Mouse (Mus musculus): ENCODE data around the gene Kng2.
"Not testable (repeated sequence)": the region's sequence is repeated elsewhere in the genome, so short reads cannot be mapped to it uniquely, and the experiment has no call there.

GRCm38 (mm10) chr16:23014645-23015044 lies 14.6 kb downstream of the Kng2 start:
- TF ChIP-seq POLR2A (IDR thresholded peaks at IDR 0.05; ENCODE audit: borderline replicate concordance, extremely low read depth, insufficient read depth, insufficient read length, poor library complexity, severe bottlenecking); CTCF (IDR thresholded peaks at IDR 0.05; ENCODE audit: borderline replicate concordance, extremely low read depth, insufficient read depth, insufficient read length): not testable (repeated sequence)
